Mouse (Mus musculus) neural tube, embryonic 12.5 days (tissue): Measurements from ENCODE around the gene Trak1. TPM values are rescaled to one million over a fixed set of nuclear protein-coding genes. Genes with fewer than 3 reads are reported as not detected.

ENCODE experiments used
- ATAC-seq: fragments of 200-750 bp; cut with Nextera tagmentation; 2 replicates; pipeline ENCODE4 v1.8.0; 2017; ENCODE audit warnings: low read depth, mild to moderate bottlenecking, moderate TSS enrichment, moderate library complexity; ENCODE audit not compliant: low FRiP score
- H3K27ac ChIP-seq: fragments of 300-500 bp; sonication (generic); 2 replicates; pipeline ENCODE4 v1.5.1; 2016
- H3K27me3 ChIP-seq: fragments of 300-500 bp; sonication (generic); replicated peaks from 2 replicates; pipeline ENCODE4 v1.6.1; 2016; ENCODE audit warnings: mild to moderate bottlenecking
- H3K36me3 ChIP-seq: fragments of 300-500 bp; sonication (generic); 2 replicates; pipeline ENCODE4 v1.6.1; 2016; ENCODE audit warnings: mild to moderate bottlenecking
- H3K4me1 ChIP-seq: fragments of 300-500 bp; sonication (generic); 2 replicates; pipeline ENCODE4 v1.6.1; 2016
- H3K4me2 ChIP-seq: fragments of 300-500 bp; sonication (generic); replicated peaks from 2 replicates; pipeline ENCODE4 v1.6.1; 2016; ENCODE audit warnings: mild to moderate bottlenecking
- H3K4me3 ChIP-seq: fragments of 300-500 bp; sonication (generic); 2 replicates; pipeline ENCODE4 v1.5.1; 2016
- H3K9ac ChIP-seq: fragments of 300-500 bp; sonication (generic); 2 replicates; pipeline ENCODE4 v1.6.1; 2016; ENCODE audit warnings: mild to moderate bottlenecking
- H3K9me3 ChIP-seq: fragments of 300-500 bp; sonication (generic); 2 replicates; pipeline ENCODE4 v1.6.1; 2016; ENCODE audit warnings: mild to moderate bottlenecking
- WGBS: fragments of 180-500 bp; shearing (Covaris S2); methylation state at CpG from one replicate; pipeline ENCODE4 v1.1.7; 2016; 5-methylcytosine and 5-hydroxymethylcytosine counted together
- polyA plus RNA-seq: library from polyadenylated mRNA; unstranded; fragments of >200 nt; fragmentation: Nextera tagmentation; extraction: Ambion mirVana; gene quantifications from 2 replicates; pipeline ENCODE4 v1.2.1, GENCODE M21; 2016

Gene Trak1
- polyA plus RNA-seq, 1 experiment from 2014 or later, result 41.7 TPM

- no peak overlapping the region for H3K4me3 ChIP-seq
- H3K36me3 ChIP-seq, result no peaks in the 10 kb centered on the region
- no peaks in the 10 kb centered on the region for H3K4me1 ChIP-seq
- H3K27me3 ChIP-seq, result no peaks in the 10 kb centered on the region
- 91% methylated on average over 8 of the region's 8 CpGs for WGBS
- no peak overlapping the region for H3K9ac ChIP-seq
- ATAC-seq, result no peak
- no peak overlapping the region for H3K4me2 ChIP-seq
- H3K9me3 ChIP-seq, result no peaks in the 10 kb centered on the region
- no peak overlapping the region for H3K27ac ChIP-seq
Observed at GRCm38 (mm10) chr9:121505346-121505745, 208.0 kb downstream of the Trak1 start.

- Histone ChIP-seq H3K4me1 (no peaks in the 10 kb centered on the region), H3K9me3 (no peaks in the 10 kb centered on the region), H3K4me2 (no peak overlapping the region), H3K27me3 (no peaks in the 10 kb centered on the region), H3K4me3 (no peak overlapping the region), H3K9ac (no peak overlapping the region), H3K36me3 (no peaks in the 10 kb centered on the region), H3K27ac (no peak overlapping the region)
- no peak for ATAC-seq
- 70% methylated on average over 8 of the region's 8 CpGs for WGBS
Observed at GRCm38 (mm10) chr9:121506478-121507180, 209.3 kb downstream of the Trak1 start.

GRCm38 (mm10) chr9:121511911-121512310 lies 214.6 kb downstream of the Trak1 start:
- no peak overlapping the region for H3K9ac ChIP-seq
- H3K4me2 ChIP-seq, result no peak overlapping the region
- no peaks in the 10 kb centered on the region for H3K36me3 ChIP-seq
- H3K4me3 ChIP-seq, result no peak overlapping the region
- no peak overlapping the region for H3K27ac ChIP-seq
- no peaks in the 10 kb centered on the region for H3K4me1 ChIP-seq
- no peaks in the 10 kb centered on the region for H3K27me3 ChIP-seq
- no peaks in the 10 kb centered on the region for H3K9me3 ChIP-seq
- WGBS, result 93% methylated on average over 4 of the region's 4 CpGs
- ATAC-seq, result no peak

- Histone ChIP-seq H3K9ac (no peak overlapping the region), H3K4me2 (no peak overlapping the region), H3K27me3 (no peaks in the 10 kb centered on the region), H3K27ac (no peak overlapping the region), H3K9me3 (no peaks in the 10 kb centered on the region), H3K36me3 (no peaks in the 10 kb centered on the region), H3K4me3 (no peak overlapping the region), H3K4me1 (no peaks in the 10 kb centered on the region)
- ATAC-seq, result no peak
- WGBS, result 84% methylated on average over 5 of the region's 5 CpGs
Observed at GRCm38 (mm10) chr9:121514462-121514861, 217.2 kb downstream of the Trak1 start.

GRCm38 (mm10) chr9:121520047-121520446 lies 222.7 kb downstream of the Trak1 start:
- no peak overlapping the region for H3K27ac ChIP-seq
- no peaks in the 10 kb centered on the region for H3K4me1 ChIP-seq
- H3K9me3 ChIP-seq, result no peaks in the 10 kb centered on the region
- H3K4me2 ChIP-seq, result no peak overlapping the region
- no peak for ATAC-seq
- H3K4me3 ChIP-seq, result no peak overlapping the region
- no peaks in the 10 kb centered on the region for H3K27me3 ChIP-seq
- 86% methylated on average over 5 of the region's 5 CpGs for WGBS
- no peak overlapping the region for H3K9ac ChIP-seq
- H3K36me3 ChIP-seq, result no peaks in the 10 kb centered on the region

Other genes with a start within 250 kb of the Trak1 start
- 143 and 144 TPM in 2 replicates for gene Ulk4, start 20.3 kb upstream of the Trak1 start, polyA plus RNA-seq
- 0.89 and 1.5 TPM in 2 replicates for gene Cck, start 198.2 kb downstream of the Trak1 start, polyA plus RNA-seq